Mouse (Mus musculus): ENCODE measurements around the gene Stk25. TPM values are rescaled to one million over a fixed set of nuclear protein-coding genes. Genes with fewer than 3 reads are reported as not detected.
A peak's percentile ranks its signal among the peaks of the same experiment; 100 is the strongest.

The Stk25 gene
- polyA plus RNA-seq, 1 experiment from 2014 or later = 148 TPM

- ATAC-seq = no peak
- no peaks in the 10 kb centered on the region for H3K4me1 ChIP-seq (ENCODE audit: insufficient read depth, low read depth, low read length)
- TF ChIP-seq EP300 (IDR thresholded peaks at IDR 0.05) (no peak), CTCF (IDR thresholded peaks at IDR 0.05) (no peak)
- no peaks in the 10 kb centered on the region for H3K36me3 ChIP-seq (ENCODE audit: insufficient read depth, low read length)
- no peak overlapping the region for H3K4me3 ChIP-seq (ENCODE audit: low read depth, low read length)
- no peak for DNase-seq (ENCODE audit: low spot score)
- WGBS = 82% methylated on average over 2 of the region's 2 CpGs
- no peaks in the 10 kb centered on the region for H3K27me3 ChIP-seq (replicated peaks; ENCODE audit: insufficient read depth, low read length)
- H3K27ac ChIP-seq (ENCODE audit: low read length) = no peak overlapping the region
- H3K9ac ChIP-seq (replicated peaks; ENCODE audit: low read depth) = no peak overlapping the region
- H3K4me2 ChIP-seq (replicated peaks; ENCODE audit: low read depth, low read length) = no peak overlapping the region
- no peaks in the 10 kb centered on the region for H3K9me3 ChIP-seq (ENCODE audit: low read length)
Observed at GRCm38 (mm10) chr1:93641978-93642377, 16.5 kb downstream of the Stk25 start.

- H3K4me1 ChIP-seq (ENCODE audit: insufficient read depth, low read depth, low read length) = peaks cover 6% of the 10 kb centered on the region; the same call in 1 of the 2 replicates
- H3K9me3 ChIP-seq (ENCODE audit: low read length) = no peaks in the 10 kb centered on the region
- no peaks in the 10 kb centered on the region for H3K36me3 ChIP-seq (ENCODE audit: insufficient read depth, low read length)
- H3K4me2 ChIP-seq (replicated peaks; ENCODE audit: low read depth, low read length) = peak overlapping the region; percentile 90
- H3K4me3 ChIP-seq (ENCODE audit: low read depth, low read length) = peak overlapping the region; percentile 96
- TF ChIP-seq EP300 (IDR thresholded peaks at IDR 0.05) (no peak), CTCF (IDR thresholded peaks at IDR 0.05) (peak; percentile 62)
- ATAC-seq (peak; percentile 27), DNase-seq (ENCODE audit: low spot score) (peak; percentile 71)
- no peaks in the 10 kb centered on the region for H3K27me3 ChIP-seq (replicated peaks; ENCODE audit: insufficient read depth, low read length)
- 0 out of 2 replicates have a peak overlapping the region, but pooled peaks have one; percentile 2 for H3K9ac ChIP-seq (replicated peaks; ENCODE audit: low read depth)
- peak overlapping the region; percentile 28 for H3K27ac ChIP-seq (ENCODE audit: low read length)
- 27% methylated on average over 7 of the region's 7 CpGs for WGBS
Observed at GRCm38 (mm10) chr1:93636211-93636897, 22.1 kb downstream of the Stk25 start.

GRCm38 (mm10) chr1:93635580-93636192 is 22.8 kb downstream of the Stk25 start:
- Histone ChIP-seq H3K4me2 (replicated peaks; ENCODE audit: low read depth, low read length) (peak overlapping the region; percentile 90), H3K4me3 (ENCODE audit: low read depth, low read length) (peak overlapping the region; percentile 96), H3K36me3 (ENCODE audit: insufficient read depth, low read length) (no peaks in the 10 kb centered on the region), H3K27ac (ENCODE audit: low read length) (peak overlapping the region; percentile 98), H3K27me3 (replicated peaks; ENCODE audit: insufficient read depth, low read length) (no peaks in the 10 kb centered on the region), H3K4me1 (ENCODE audit: insufficient read depth, low read depth, low read length) (peaks cover 6% of the 10 kb centered on the region; the same call in 1 of the 2 replicates), H3K9ac (replicated peaks; ENCODE audit: low read depth) (peak overlapping the region; percentile 94), H3K9me3 (ENCODE audit: low read length) (no peaks in the 10 kb centered on the region)
- peak; percentile 100 for DNase-seq (ENCODE audit: low spot score)
- peak; percentile 97 for ATAC-seq
- under 1% methylated on average over 37 of the region's 44 CpGs for WGBS
- TF ChIP-seq CTCF (IDR thresholded peaks at IDR 0.05) (no peak), EP300 (IDR thresholded peaks at IDR 0.05) (no peak)

DNA sequence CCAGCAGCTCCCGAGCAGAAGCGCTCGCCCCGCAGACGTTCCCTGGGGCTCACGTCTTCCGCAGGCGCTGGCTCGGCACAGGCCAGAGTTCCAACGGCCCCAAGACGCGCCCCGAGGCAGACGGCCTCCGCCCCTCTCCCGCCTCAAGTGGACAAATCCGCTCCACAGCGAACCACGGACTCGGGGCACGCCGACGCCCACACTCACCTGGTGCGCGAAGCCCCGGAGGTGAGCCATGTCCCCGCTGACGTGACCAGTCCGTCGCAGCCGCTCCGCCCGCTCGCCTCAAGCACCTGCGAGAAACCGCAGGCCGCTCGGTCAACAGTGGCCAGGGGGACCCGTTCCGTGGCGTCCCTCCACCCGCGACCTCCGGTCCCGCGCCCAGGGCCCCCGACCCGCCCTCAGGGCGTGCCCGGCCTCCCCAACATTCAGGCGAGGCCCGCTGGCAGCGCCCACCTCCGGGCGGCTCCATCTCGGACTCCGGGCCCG is 23.3 kb downstream of the Stk25 start:
- peaks cover 6% of the 10 kb centered on the region; the same call in 1 of the 2 replicates for H3K4me1 ChIP-seq (ENCODE audit: insufficient read depth, low read depth, low read length)
- peak overlapping the region; percentile 96 for H3K4me3 ChIP-seq (ENCODE audit: low read depth, low read length)
- ATAC-seq (peak; percentile 69), DNase-seq (ENCODE audit: low spot score) (peak; percentile 84)
- no peaks in the 10 kb centered on the region for H3K36me3 ChIP-seq (ENCODE audit: insufficient read depth, low read length)
- peak overlapping the region; percentile 90 for H3K4me2 ChIP-seq (replicated peaks; ENCODE audit: low read depth, low read length)
- H3K9me3 ChIP-seq (ENCODE audit: low read length) = no peaks in the 10 kb centered on the region
- no peaks in the 10 kb centered on the region for H3K27me3 ChIP-seq (replicated peaks; ENCODE audit: insufficient read depth, low read length)
- WGBS = under 1% methylated on average over 56 of the region's 58 CpGs
- H3K9ac ChIP-seq (replicated peaks; ENCODE audit: low read depth) = peak overlapping the region; percentile 94
- TF ChIP-seq EP300 (IDR thresholded peaks at IDR 0.05) (no peak), CTCF (IDR thresholded peaks at IDR 0.05) (no peak; the same call in 1 of the 2 replicates)
- H3K27ac ChIP-seq (ENCODE audit: low read length) = peak overlapping the region; percentile 98

DNA sequence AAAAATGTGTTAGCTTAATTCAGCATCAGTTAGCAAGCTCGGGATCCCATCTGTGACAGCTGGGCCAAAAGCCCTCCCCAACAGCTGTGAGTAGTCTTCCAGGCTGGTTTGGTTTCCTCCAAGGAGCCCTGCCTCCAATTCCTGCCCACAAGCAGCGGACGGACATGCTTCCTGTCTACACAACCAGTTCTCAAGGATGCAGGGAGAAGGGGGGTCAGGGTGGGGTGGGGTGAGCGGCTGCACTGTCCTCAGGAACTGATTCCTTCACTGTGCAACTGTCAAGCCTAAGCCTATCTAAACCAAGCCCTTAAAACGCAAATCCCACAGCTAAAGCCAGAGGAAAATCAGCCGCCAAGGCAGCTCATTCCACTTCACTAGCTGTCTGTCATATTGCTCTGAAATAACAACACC is 24.0 kb downstream of the Stk25 start:
- DNase-seq (ENCODE audit: low spot score) (peak; percentile 74), ATAC-seq (peak; percentile 13)
- no peaks in the 10 kb centered on the region for H3K27me3 ChIP-seq (replicated peaks; ENCODE audit: insufficient read depth, low read length)
- peak overlapping the region; percentile 94 for H3K9ac ChIP-seq (replicated peaks; ENCODE audit: low read depth)
- TF ChIP-seq EP300 (IDR thresholded peaks at IDR 0.05) = no peak
- no peak for TF ChIP-seq CTCF (IDR thresholded peaks at IDR 0.05)
- H3K27ac ChIP-seq (ENCODE audit: low read length) = peak overlapping the region; percentile 98
- H3K9me3 ChIP-seq (ENCODE audit: low read length) = no peaks in the 10 kb centered on the region
- H3K4me1 ChIP-seq (ENCODE audit: insufficient read depth, low read depth, low read length) = peaks cover 6% of the 10 kb centered on the region; the same call in 1 of the 2 replicates
- no peaks in the 10 kb centered on the region for H3K36me3 ChIP-seq (ENCODE audit: insufficient read depth, low read length)
- H3K4me3 ChIP-seq (ENCODE audit: low read depth, low read length) = peak overlapping the region; percentile 96
- 3% methylated on average over 6 of the region's 6 CpGs for WGBS
- H3K4me2 ChIP-seq (replicated peaks; ENCODE audit: low read depth, low read length) = peak overlapping the region; percentile 90

DNA sequence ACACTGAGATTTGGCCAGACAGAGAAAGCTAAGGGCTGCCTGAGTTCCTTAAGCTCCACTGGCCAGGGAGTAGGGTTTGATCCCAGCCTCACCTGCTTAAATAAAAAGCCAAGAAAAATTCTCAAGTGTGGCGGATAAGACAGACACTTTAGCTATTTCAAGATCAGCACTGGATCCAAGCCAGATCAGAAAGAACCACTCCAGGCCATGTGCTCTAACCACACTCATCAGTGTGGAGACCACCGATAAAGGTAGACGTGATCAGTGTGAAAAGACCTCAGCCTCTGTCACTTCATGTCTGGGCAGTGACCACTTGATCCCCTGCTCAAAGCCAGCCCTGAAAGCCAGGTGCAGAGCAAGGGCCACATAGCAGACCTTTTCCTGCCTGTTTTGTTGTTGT is 25.7 kb downstream of the Stk25 start:
- Histone ChIP-seq H3K4me3 (ENCODE audit: low read depth, low read length) (no peak overlapping the region), H3K27ac (ENCODE audit: low read length) (no peak overlapping the region), H3K36me3 (ENCODE audit: insufficient read depth, low read length) (0 out of 2 replicates have a peak, but pooled peaks cover 5% of the 10 kb centered on the region), H3K4me1 (ENCODE audit: insufficient read depth, low read depth, low read length) (peaks cover 6% of the 10 kb centered on the region; the same call in 1 of the 2 replicates), H3K27me3 (replicated peaks; ENCODE audit: insufficient read depth, low read length) (no peaks in the 10 kb centered on the region), H3K4me2 (replicated peaks; ENCODE audit: low read depth, low read length) (no peak overlapping the region), H3K9me3 (ENCODE audit: low read length) (no peaks in the 10 kb centered on the region), H3K9ac (replicated peaks; ENCODE audit: low read depth) (no peak overlapping the region)
- TF ChIP-seq EP300 (IDR thresholded peaks at IDR 0.05) (no peak), CTCF (IDR thresholded peaks at IDR 0.05) (no peak)
- DNase-seq (ENCODE audit: low spot score) (no peak), ATAC-seq (no peak)
- WGBS = 54% methylated on average over 3 of the region's 3 CpGs
